Mouse (Mus musculus) spleen, postnatal 0 days (tissue): ENCODE results near the gene Vmn1r18. TPM values are rescaled to one million over a fixed set of nuclear protein-coding genes. Genes with fewer than 3 reads are reported as not detected.

ENCODE experiments used
- polyA plus RNA-seq: library from polyadenylated mRNA; unstranded; fragments of >200 nt; fragmentation: Nextera tagmentation; extraction: Ambion mirVana; gene quantifications from 2 replicates; pipeline ENCODE4 v1.2.1, GENCODE M21; 2015

Vmn1r18 gene
- not detected in 2 replicates for polyA plus RNA-seq

GRCm38 (mm10) chr6:57395683-57396082 lies at the start of gene Vmn1r18:
Gene Vmn1r18 (minus strand): TSS chr6:57395783.

GRCm38 (mm10) chr6:57428630-57429029 lies 33.0 kb upstream of the Vmn1r18 start, which contains the start of gene Vmn1r20:
Gene Vmn1r20 (plus strand): TSS chr6:57428930.

GRCm38 (mm10) chr6:57403480-57403879 lies 7.9 kb upstream of the Vmn1r18 start, which contains the start of gene Vmn1r19:
Gene Vmn1r19 (plus strand): TSS chr6:57403780.

GRCm38 (mm10) chr6:57363627-57364026 lies 32.0 kb downstream of the Vmn1r18 start, which contains the start of gene Vmn1r17:
Gene Vmn1r17 (minus strand): TSS chr6:57363727.

GRCm38 (mm10) chr6:57329394-57329793 lies 66.2 kb downstream of the Vmn1r18 start, which contains the start of gene Vmn1r16:
Gene Vmn1r16 (minus strand): TSS chr6:57329494.

Other genes with a start within 250 kb of the Vmn1r18 start
- gene Vmn1r12, start 238.9 kb downstream of the Vmn1r18 start, polyA plus RNA-seq: not detected in 2 replicates
- gene Vmn1r13, start 192.5 kb downstream of the Vmn1r18 start, polyA plus RNA-seq: not detected in 2 replicates
- gene Vmn1r14, start 164.1 kb downstream of the Vmn1r18 start, polyA plus RNA-seq: not detected in 2 replicates
- not detected in 2 replicates for gene Vmn1r15, start 137.8 kb downstream of the Vmn1r18 start, polyA plus RNA-seq
- gene Vmn1r16, start 66.3 kb downstream of the Vmn1r18 start, polyA plus RNA-seq: not detected in 2 replicates
- not detected in 2 replicates for gene Vmn1r17, start 32.1 kb downstream of the Vmn1r18 start, polyA plus RNA-seq
- gene Vmn1r19, start 8.0 kb upstream of the Vmn1r18 start, polyA plus RNA-seq: not detected in 2 replicates
- not detected in 2 replicates for gene Vmn1r20, start 33.1 kb upstream of the Vmn1r18 start, polyA plus RNA-seq
- gene Ppm1k, start 139.7 kb upstream of the Vmn1r18 start, polyA plus RNA-seq: 1.00 and 1.5 TPM in 2 replicates
- gene Herc6, start 185.2 kb upstream of the Vmn1r18 start, polyA plus RNA-seq: 8.0 and 10.5 TPM in 2 replicates